Mouse (Mus musculus): ENCODE measurements around the gene Kcnk13. TPM values are rescaled to one million over a fixed set of nuclear protein-coding genes. Genes with fewer than 3 reads are reported as not detected.

Gene Kcnk13
- total RNA-seq (2014; rRNA removed) = 3.2 and 4.3 TPM in 2 replicates
- 1.4 and 2.5 TPM in 2 replicates for polyA plus RNA-seq (2015; fragmentation: Nextera tagmentation; extraction: Ambion mirVana)

DNA sequence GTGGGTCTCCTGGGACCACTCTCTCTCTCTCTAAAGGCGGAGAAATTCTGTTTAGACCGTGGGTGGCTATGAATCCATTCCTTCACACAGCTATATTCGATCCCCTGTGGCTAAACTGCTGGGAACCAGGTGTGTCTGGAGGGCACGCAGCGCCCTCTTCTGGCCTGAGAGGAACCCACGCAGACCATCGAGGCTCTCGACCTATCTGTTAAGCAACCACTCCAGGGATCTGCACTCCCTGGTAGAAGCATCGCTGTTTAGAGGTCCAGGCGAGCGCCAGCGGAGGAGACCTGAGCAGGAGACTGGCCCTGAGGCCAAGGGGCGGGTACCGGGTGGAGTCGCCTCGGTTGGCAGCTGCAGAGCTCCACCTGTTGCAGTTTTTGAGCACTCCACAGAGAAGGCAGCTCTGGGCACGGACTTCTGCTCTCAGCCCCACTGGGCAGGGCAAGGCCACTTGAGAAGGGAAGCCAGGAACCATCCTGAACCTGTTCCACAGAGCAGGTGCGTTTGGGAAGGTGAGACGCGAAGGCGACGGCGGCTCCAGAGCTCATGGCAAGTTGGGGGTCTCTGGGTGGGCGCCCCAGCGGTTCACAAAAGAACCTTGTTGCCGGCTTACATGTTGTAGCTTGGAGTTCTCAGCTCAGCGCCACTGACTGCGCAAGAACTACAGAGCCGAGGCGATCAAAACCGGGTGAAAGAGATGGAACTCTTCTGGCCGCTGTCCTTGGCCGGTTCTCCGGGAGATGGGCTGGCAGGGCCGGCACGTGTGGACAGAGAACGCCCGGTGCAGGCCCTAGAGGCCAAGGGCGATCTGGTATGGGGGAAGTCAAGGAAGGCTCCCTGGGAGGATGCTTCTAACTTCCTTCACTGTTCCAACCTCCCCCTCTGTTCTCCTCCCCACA, at the start of gene Kcnk13:
Kcnk13 (plus strand) TSS at position 199 of the 902 bp plus-strand sequence.
- Histone ChIP-seq H3K27me3 (ENCODE audit: insufficient read depth, low read length) (peaks cover 50% of the 10 kb centered on the region), H3K9me3 (ENCODE audit: low read length) (no peaks in the 10 kb centered on the region)

DNA sequence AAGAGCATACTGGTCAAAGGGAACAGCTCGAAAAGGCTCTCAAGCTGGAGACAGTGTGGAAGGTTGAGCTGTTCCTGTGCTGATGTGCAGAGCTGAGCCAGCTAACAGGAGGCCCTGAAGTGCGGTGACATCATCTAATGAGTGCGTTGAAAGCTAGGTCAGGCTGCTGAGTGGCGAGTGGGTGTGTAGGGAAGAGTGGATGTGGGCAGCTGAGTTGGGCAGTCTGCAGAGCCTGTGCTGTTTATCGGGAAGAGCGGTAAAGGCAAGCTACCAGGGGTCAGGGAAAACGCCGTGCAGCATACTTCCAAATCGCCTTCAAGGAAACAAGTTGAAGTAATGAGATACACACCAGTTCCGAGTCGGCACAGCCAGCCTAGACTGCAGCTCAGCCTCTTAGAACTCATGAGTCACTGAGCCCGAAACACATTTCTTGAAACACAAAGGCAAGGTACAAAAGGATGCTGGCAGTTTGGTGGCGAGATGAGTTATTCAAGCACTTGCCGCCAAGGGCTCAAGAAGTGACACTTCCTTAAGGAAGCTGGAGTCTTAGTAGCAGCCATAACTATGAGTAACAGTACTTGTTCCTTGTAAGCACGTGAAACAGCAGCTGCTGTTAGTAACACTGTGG, 46.4 kb upstream of the Kcnk13 start:
- no peak for ATAC-seq
- H3K36me3 ChIP-seq (ENCODE audit: insufficient read depth) = peaks cover 36% of the 10 kb centered on the region
- WGBS = 86% methylated on average over 15 of the region's 15 CpGs

More for the DNA sequence above, at the start of gene Kcnk13:
- peak within 1 kb of the TSS; percentile 52 for H3K4me3 ChIP-seq (ENCODE audit: low read depth, low read length)
- DNase-seq (peak; percentile 78), ATAC-seq (peak; percentile 72)
- under 1% methylated on average over 39 of the region's 39 CpGs for WGBS
- peak within 1 kb of the TSS; percentile 52 for H3K9ac ChIP-seq
- H3K36me3 ChIP-seq (ENCODE audit: insufficient read depth) = no peaks in the 10 kb centered on the region
- H3K4me2 ChIP-seq (ENCODE audit: low read depth) = peak within 1 kb of the TSS; percentile 93
- no peak within 1 kb of the TSS for H3K27ac ChIP-seq (ENCODE audit: low read depth, low read length)
- H3K4me1 ChIP-seq (ENCODE audit: insufficient read depth) = peaks cover 13% of the 10 kb centered on the region
- TF ChIP-seq CTCF (IDR thresholded peaks at IDR 0.05; ENCODE audit: low read depth) = peak; percentile 79

DNA sequence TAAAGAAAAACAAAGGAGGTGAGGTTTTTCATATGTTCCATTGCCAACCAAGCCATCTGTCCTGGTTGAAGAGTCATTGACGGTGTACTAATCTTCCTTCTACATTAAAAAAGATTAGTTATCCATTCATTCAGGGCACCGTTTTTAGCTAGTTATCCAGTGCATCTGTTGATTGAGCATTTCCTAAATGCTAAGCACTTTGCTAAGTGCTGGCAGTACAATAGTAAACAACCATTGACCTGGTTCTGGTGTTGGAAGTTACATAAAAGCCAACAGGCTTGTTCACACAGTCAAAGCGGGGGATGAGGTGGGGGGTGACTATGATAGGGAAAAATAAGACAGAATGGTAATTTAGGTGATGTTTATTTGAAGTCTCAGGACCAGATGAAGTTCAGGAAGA, 44.7 kb upstream of the Kcnk13 start:
- DNase-seq (no peak), ATAC-seq (no peak)
- peaks cover 28% of the 10 kb centered on the region for H3K36me3 ChIP-seq (ENCODE audit: insufficient read depth)
- H3K4me2 ChIP-seq (ENCODE audit: low read depth) = no peak overlapping the region
- TF ChIP-seq CTCF (IDR thresholded peaks at IDR 0.05; ENCODE audit: low read depth) = no peak
- H3K27me3 ChIP-seq (ENCODE audit: insufficient read depth, low read length) = no peaks in the 10 kb centered on the region
- no peak overlapping the region for H3K27ac ChIP-seq (ENCODE audit: low read depth, low read length)
- no peak overlapping the region for H3K4me3 ChIP-seq (ENCODE audit: low read depth, low read length)
- H3K9ac ChIP-seq = no peak overlapping the region
- no peaks in the 10 kb centered on the region for H3K9me3 ChIP-seq (ENCODE audit: low read length)
- H3K4me1 ChIP-seq (ENCODE audit: insufficient read depth) = peaks cover 5% of the 10 kb centered on the region
- 79% methylated on average over 3 of the region's 3 CpGs for WGBS

More for the DNA sequence above, 46.4 kb upstream of the Kcnk13 start:
- no peaks in the 10 kb centered on the region for H3K9me3 ChIP-seq (ENCODE audit: low read length)
- no peaks in the 10 kb centered on the region for H3K27me3 ChIP-seq (ENCODE audit: insufficient read depth, low read length)
- H3K4me3 ChIP-seq (ENCODE audit: low read depth, low read length) = no peak overlapping the region
- H3K27ac ChIP-seq (ENCODE audit: low read depth, low read length) = no peak overlapping the region
- no peak overlapping the region for H3K9ac ChIP-seq
- H3K4me1 ChIP-seq (ENCODE audit: insufficient read depth) = no peaks in the 10 kb centered on the region; the same call in 1 of the 2 replicates
- H3K4me2 ChIP-seq (ENCODE audit: low read depth) = no peak overlapping the region
- no peak for TF ChIP-seq CTCF (IDR thresholded peaks at IDR 0.05; ENCODE audit: low read depth)
- no peak for DNase-seq

DNA sequence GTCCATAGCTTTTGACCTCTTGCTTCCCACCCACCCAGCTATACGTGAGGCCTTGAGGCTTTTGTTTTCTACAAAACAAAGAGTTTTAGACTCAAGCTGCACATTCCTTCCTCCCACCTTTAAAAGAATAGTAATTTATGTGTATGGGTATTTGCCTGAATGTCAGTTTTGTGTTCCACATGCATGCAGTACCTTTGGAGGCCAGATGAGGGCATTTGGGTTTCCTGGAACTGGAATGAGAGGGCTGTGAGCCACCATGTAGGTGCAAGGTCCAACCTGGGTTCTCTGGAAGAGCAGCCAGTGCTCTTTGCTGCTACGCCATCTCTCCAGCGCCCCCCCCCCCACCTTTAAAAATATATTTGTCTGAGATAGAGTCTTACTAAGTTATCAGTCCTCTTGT, 43.3 kb upstream of the Kcnk13 start:
- Histone ChIP-seq H3K4me3 (ENCODE audit: low read depth, low read length) (no peak overlapping the region), H3K9ac (no peak overlapping the region), H3K9me3 (ENCODE audit: low read length) (no peaks in the 10 kb centered on the region), H3K4me2 (ENCODE audit: low read depth) (no peak overlapping the region), H3K27ac (ENCODE audit: low read depth, low read length) (no peak overlapping the region), H3K27me3 (ENCODE audit: insufficient read depth, low read length) (no peaks in the 10 kb centered on the region), H3K4me1 (ENCODE audit: insufficient read depth) (peaks cover 5% of the 10 kb centered on the region), H3K36me3 (ENCODE audit: insufficient read depth) (peaks cover 19% of the 10 kb centered on the region)
- no peak for DNase-seq
- 75% methylated on average over 3 of the region's 3 CpGs for WGBS
- ATAC-seq = no peak
- peak; percentile 72 for TF ChIP-seq CTCF (IDR thresholded peaks at IDR 0.05; ENCODE audit: low read depth)

DNA sequence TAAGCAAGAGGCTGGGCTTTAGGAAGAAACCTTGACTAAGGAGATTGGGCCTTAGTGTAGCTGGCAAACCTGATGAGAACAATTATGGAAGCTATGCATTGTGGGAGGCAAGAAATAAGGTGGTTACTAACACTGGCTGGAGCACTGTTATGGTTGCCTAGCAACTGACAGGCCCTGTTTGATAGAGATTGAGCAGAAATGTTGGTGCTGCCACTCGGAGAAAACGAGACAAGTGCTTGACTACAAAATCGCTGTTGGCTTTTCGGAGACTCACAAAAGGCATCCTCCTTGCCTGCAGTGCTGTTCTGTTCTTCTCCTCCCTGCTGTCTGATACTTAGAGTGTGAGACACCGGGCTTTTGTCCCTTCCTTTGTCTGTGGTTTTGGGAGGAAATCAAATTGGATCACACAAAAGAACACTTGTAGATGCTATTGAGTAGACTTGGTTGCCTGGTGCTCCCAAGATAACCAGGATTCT, 41.1 kb upstream of the Kcnk13 start:
- no peak overlapping the region for H3K4me2 ChIP-seq (ENCODE audit: low read depth)
- H3K9me3 ChIP-seq (ENCODE audit: low read length) = no peaks in the 10 kb centered on the region
- peak overlapping the region; percentile 72 for H3K27ac ChIP-seq (ENCODE audit: low read depth, low read length)
- H3K9ac ChIP-seq = no peak overlapping the region
- TF ChIP-seq CTCF (IDR thresholded peaks at IDR 0.05; ENCODE audit: low read depth) = no peak
- 6% methylated on average over 5 of the region's 5 CpGs for WGBS
- H3K27me3 ChIP-seq (ENCODE audit: insufficient read depth, low read length) = no peaks in the 10 kb centered on the region
- H3K4me1 ChIP-seq (ENCODE audit: insufficient read depth) = peaks cover 5% of the 10 kb centered on the region
- peaks cover 25% of the 10 kb centered on the region for H3K36me3 ChIP-seq (ENCODE audit: insufficient read depth)
- ATAC-seq (peak; percentile 89), DNase-seq (peak; percentile 71)
- no peak overlapping the region for H3K4me3 ChIP-seq (ENCODE audit: low read depth, low read length)

DNA sequence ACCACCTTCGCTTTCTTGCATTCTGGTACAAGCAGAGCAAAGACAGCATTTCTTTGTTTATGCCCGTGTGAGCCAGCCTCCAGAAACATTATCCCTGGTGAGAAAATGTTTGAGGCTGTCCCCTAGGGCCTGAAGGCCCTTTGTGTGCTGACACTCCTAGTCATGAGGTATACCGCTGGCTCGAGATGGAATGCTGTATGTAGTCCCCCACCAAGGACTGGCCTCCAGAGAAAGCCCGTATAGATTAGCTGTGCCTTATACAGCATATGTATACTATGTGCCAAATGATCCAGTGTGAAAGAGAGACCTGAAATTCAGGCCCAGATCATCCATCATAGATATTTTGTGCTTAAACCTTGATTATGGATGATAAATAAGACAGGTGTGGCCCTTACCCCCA, 40.6 kb upstream of the Kcnk13 start:
- Histone ChIP-seq H3K4me1 (ENCODE audit: insufficient read depth) (peaks cover 5% of the 10 kb centered on the region), H3K4me3 (ENCODE audit: low read depth, low read length) (no peak overlapping the region), H3K9me3 (ENCODE audit: low read length) (no peaks in the 10 kb centered on the region), H3K27me3 (ENCODE audit: insufficient read depth, low read length) (no peaks in the 10 kb centered on the region), H3K4me2 (ENCODE audit: low read depth) (no peak overlapping the region), H3K9ac (no peak overlapping the region), H3K27ac (ENCODE audit: low read depth, low read length) (peak overlapping the region; percentile 72), H3K36me3 (ENCODE audit: insufficient read depth) (peaks cover 22% of the 10 kb centered on the region)
- 0 out of 2 replicates have a peak, but pooled peaks have one; percentile 11 for ATAC-seq
- no peak for DNase-seq
- 40% methylated on average over 5 of the region's 5 CpGs for WGBS
- TF ChIP-seq CTCF (IDR thresholded peaks at IDR 0.05; ENCODE audit: low read depth) = no peak
